Mouse (Mus musculus): ENCODE measurements at regions not wholly inside any gene's neighbourhood (a gene's known extent, or its start where the extent isn't known, plus 50 kb on each side); places are given as distances from the start of the nearest gene placed in this dataset.
A peak's percentile ranks its signal among the peaks of the same experiment; 100 is the strongest.

- DNase-seq (ENCODE audit: low read depth, low spot score), result peak; percentile 59
Measured at GRCm38 (mm10) chr13:53903626-53904025, 151.9 kb downstream of the Drd1 start.

GRCm38 (mm10) chr13:53902831-53903230 lies 152.7 kb downstream of the Drd1 start:
- DNase-seq (ENCODE audit: low read depth, low spot score), result no peak

GRCm38 (mm10) chr13:53900406-53901025 lies 155.0 kb downstream of the Drd1 start:
- no peak for DNase-seq (ENCODE audit: low read depth, low spot score)

DNA sequence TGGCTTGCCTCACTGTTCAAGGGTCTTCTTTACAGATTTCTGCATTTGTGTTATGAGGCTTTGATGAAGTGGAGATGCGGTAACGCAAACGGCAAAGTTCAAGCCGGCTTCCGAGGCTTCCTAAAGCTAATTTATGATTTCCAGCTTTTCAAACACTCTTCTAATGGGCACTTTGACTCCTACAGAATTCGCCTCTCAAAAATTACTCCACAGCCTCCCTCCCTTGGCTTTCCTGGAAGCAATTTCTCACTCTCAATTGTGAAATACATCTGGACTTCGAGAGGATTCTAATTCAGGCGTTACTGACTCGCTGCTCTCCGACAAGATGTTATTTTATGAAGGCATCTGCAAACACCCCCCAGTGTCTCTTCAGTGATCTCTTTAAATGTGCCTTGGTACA lies 157.2 kb downstream of the Drd1 start:
- DNase-seq (ENCODE audit: low read depth, low spot score), result peak; percentile 36

DNA sequence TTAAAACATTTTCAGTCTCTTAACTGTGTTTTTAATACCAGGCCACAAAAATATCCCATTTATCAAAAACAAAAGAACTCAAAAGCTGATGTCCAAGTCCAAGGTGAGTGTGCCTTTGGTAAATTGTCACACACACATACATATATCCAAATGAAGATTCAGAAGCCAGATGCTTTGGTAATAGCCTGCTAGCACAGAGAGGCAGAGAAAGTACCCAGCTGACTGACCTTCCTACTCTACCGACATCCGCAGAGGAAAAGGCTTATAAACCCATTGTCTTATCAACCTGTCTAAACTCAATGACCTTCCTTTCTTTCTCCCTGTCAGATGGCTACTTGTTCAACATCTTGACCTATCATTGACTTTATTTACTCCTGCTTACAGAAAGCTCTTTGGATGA lies 158.3 kb downstream of the Drd1 start:
- DNase-seq (ENCODE audit: low read depth, low spot score), result no peak

- DNase-seq (ENCODE audit: low read depth, low spot score), result no peak
Measured at GRCm38 (mm10) chr13:53888411-53888810, 167.1 kb downstream of the Drd1 start.

- peak; percentile 66 for DNase-seq (ENCODE audit: low read depth, low spot score)
Measured at GRCm38 (mm10) chr13:53885756-53886155, 169.7 kb downstream of the Drd1 start.

- peak; percentile 78 for DNase-seq (ENCODE audit: low read depth, low spot score)
Measured at GRCm38 (mm10) chr13:53883206-53883605, 172.3 kb downstream of the Drd1 start.

GRCm38 (mm10) chr13:53880466-53881250 lies 174.8 kb downstream of the Drd1 start:
- DNase-seq (ENCODE audit: low read depth, low spot score), result no peak

DNA sequence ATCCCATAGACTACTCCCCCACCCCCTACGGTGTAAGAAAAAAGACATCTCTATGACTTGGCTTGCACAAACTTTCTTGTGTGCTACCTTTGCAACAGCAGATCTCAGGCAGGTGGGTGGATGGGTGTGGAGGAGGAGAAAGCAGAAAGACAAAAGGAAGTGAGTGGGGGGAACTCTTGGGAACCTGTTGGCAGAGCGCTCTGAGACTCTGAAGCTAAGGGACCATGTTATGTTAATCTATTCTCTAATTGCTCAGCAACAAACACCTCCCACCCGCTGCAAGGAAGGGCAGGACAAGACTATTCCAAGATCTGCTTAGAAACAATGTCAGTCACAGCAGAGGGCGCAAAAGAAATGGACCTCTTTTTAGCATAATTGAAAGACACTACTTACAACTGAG lies 180.0 kb downstream of the Drd1 start:
- peak; percentile 69 for DNase-seq (ENCODE audit: low read depth, low spot score)

- peak; percentile 67 for DNase-seq (ENCODE audit: low read depth, low spot score)
Measured at GRCm38 (mm10) chr13:53865323-53865722, 190.2 kb downstream of the Drd1 start.

GRCm38 (mm10) chr13:53862336-53862735 lies 193.2 kb downstream of the Drd1 start:
- no peak for DNase-seq (ENCODE audit: low read depth, low spot score)

GRCm38 (mm10) chr13:53854196-53854595 lies 201.3 kb downstream of the Drd1 start:
- DNase-seq (ENCODE audit: low read depth, low spot score), result no peak

- DNase-seq (ENCODE audit: low read depth, low spot score), result peak; percentile 69
Measured at GRCm38 (mm10) chr13:53850146-53850545, 205.4 kb downstream of the Drd1 start.

GRCm38 (mm10) chr13:53846221-53846620 lies 209.3 kb downstream of the Drd1 start:
- peak; percentile 67 for DNase-seq (ENCODE audit: low read depth, low spot score)

- peak; percentile 67 for DNase-seq (ENCODE audit: low read depth, low spot score)
Measured at GRCm38 (mm10) chr13:53845786-53846185, 209.7 kb downstream of the Drd1 start.

GRCm38 (mm10) chr13:53825957-53826580 lies 229.4 kb downstream of the Drd1 start:
- DNase-seq (ENCODE audit: low read depth, low spot score), result no peak

GRCm38 (mm10) chr13:53822061-53822460 lies 233.4 kb downstream of the Drd1 start:
- no peak for DNase-seq (ENCODE audit: low read depth, low spot score)

- DNase-seq (ENCODE audit: low read depth, low spot score), result peak; percentile 41
Measured at GRCm38 (mm10) chr13:53815629-53816028, 239.9 kb downstream of the Drd1 start.

GRCm38 (mm10) chr13:53814088-53814487 lies 241.4 kb downstream of the Drd1 start:
- DNase-seq (ENCODE audit: low read depth, low spot score), result no peak

DNA sequence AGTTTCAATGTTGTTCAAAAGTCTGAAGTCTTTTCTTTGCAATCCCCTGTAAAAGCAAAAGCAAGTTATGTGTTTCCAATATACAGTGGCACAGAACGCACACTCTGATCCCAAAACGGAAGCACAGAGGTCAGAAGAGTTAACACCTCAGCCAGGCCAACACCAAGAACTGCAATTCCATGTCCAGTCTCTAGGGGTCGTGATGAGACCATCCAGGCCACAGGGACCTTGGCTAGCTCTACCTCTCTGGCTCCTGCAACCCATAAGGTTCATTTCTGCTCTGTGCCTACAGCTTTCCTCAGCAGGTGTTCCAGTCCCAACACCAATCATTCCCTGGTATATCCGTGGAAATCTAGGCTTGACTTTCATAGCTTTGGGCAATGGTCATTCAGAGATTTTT lies 243.6 kb downstream of the Drd1 start:
- DNase-seq (ENCODE audit: low read depth, low spot score), result peak; percentile 63

DNA sequence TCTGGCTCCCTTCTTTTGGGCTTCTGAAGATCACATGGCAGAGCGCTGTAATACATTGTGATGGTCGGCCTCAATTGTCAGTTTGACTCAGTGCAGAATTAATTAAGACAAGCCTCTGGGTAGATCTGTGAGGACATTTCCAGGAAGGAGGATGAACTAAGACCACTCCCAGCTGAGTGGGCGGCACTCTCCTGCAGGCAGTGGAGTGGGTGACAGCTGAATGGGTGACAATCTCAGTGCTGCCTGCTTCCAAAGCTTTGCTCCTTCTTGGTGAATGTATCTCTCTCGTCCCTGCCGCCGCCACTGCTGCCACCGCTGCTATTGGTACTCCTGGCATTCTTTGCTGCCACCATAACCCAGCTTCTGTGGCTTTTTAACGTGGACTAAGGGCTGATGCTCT lies 244.4 kb downstream of the Drd1 start:
- DNase-seq (ENCODE audit: low read depth, low spot score), result peak; percentile 60

Data from brain, adult 2 months (tissue).